Mouse (Mus musculus) spleen, adult 18-20 months (tissue): ENCODE data around the gene Glra3.

Source experiments
- DNase-seq, 2 experiments: peaks; one replicate each; pipeline ENCODE4 v3.0.0; 2022; ENCODE audit warnings: mixed read lengths in 2 of 2

The Glra3 gene

DNA sequence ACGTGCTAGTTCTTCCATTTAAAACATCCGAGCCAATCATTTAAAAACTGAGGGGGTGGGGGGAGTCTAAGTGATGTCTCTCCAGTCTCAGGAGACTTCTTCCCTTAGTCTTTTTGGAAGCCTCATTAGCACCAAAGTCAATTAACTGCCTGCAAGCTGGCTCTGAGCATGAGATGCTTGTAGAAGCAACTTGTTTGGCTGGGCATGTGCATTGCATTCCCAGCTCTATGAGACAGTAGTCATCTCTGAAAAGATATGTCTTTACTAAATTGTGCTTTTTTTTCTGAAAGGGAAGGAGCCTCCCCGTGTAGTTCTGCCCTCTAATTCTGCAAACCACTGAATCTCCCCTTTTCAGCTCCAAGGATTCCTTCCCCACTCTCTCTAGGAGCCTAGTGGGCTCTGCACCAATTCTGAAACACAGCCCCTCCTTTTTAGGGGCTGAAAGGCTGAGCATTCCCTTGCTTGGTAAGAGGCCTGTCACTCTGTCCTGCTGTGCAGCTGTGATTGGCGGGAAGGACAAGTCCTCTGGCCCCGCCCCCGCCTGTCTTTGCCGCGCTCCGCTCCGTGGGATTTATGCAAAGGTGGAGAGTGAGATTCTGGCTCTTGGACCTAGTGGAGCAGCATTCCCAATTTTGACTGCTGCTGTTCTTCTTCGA lies at the start of gene Glra3:
Gene Glra3 (plus strand): TSS at position 591 of the 656 bp plus-strand sequence.
- no peak for DNase-seq

DNA sequence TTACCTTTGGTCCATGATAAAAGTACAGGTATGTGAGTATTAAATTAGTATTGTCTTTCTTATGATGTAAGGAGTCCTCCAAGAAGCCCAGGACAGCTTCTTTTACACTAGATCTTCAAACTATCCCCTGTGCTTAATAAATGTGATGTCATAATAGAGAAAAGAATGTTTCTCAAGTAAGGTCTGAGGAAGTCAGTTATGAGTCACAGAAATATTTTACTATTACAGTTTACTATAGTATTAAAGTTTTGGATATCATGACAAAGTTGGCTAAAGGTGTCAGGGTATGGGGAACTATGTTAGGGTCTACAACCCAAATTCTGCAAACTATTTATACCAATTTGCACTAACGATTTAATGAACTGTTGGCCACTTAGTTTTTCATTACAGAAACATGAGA lies 33.4 kb upstream of the Glra3 start, which contains the start of gene Adam29:
Gene Adam29 (minus strand): TSS at position 101 of the 400 bp plus-strand sequence.
- DNase-seq: no peak

DNA sequence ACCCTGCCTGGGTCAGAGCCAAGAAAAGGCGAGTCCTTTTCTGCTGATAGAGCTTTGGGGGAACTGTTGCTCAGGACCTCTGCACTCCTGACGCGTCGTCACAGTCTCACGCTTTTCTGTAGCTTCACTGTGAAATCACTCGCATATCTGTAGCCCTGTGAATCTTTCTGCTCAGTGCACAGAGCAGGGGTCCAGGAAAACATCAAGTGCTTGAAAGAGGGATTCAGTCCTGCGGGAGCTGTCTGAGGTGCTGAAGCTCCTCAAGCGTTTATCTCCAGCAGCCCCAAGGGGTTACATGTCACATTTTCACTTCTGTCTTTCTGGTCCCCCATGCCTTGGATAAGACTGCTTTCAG lies 243 bp downstream of the Glra3 start:
- DNase-seq: no peak

DNA sequence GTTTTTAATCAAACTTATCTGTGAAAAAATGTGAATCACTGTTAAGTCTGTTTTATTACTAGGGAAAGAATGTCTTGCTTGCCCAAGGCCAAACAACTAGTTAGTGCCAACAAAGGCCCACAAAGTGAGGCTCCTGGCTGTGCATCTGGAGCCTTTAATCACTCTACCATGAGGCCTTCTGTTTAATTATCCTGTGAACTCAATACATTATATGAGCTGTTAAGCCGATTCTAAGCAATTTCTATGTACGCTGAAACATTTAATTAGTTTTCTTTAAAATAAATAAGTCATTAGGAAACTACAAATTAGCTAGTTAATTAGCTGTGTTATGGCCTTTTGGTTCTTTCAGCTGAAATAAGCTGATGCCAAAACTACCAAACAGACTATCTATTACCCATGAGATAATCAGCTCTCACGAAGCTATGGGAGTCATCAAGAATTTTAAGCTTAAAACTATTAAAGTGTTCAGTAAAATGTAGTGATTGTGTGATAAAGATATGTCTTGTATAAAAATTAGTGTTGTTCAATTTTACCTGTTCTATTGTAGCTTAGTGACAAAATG lies 24.6 kb downstream of the Glra3 start:
- DNase-seq: no peak

DNA sequence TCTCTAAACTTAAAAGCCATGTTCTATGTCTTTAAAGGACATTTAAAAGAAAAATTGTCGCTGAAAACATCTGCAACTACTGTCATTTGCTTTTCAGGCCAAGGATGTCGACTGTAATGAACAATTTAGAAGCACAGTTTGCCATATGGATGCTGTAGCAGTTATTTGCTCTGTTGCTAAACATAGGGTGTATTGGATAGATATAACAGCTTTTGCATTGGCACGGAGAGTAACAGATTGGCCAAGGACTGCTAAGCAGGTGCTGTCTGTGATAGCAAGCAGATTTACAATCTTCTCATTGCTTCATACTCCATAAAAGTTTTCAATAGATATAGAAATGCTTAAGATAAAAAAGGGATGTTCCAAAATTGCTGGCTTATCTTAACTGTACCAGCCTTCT lies 57.6 kb downstream of the Glra3 start:
- DNase-seq: no peak

DNA sequence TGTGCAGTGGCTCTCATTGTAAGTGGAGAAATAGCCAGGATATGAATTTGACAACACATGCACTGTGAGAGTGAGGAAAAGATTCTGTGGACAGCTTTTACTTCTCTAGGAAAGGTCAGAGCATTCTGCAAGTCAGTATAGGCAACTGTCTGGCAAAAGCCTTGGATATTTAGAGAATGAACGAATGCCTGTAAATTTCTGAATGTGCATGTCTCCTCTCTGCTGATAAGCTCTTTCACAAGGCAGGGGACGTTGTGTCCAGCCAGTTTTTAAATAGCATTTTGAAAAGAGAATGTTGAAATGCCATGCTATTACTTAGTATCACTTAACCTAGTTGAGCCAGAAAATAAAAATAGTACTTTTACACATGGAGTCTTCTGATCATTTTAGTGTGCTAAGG lies 114.1 kb downstream of the Glra3 start:
- no peak for DNase-seq

DNA sequence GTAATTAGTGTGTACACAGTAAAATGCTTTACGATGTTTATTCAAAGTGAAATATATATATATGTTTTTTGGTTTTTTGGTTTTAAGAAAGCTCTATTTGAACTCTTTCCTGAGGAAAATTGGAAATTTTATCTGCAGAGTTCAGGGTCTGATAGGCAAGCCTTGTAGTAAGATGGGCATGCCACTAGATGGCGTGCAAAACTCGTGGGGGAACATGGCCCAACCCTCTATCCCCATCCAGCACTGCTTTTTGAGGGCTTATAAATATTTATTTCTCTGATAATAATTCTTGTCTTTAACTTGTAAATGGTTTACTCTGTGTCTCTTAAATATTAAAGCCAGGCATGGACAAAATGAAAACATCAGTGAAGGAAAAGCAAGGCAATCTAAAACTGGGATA lies 122.8 kb downstream of the Glra3 start:
- peak in 1 of 2 experiments; percentile 3 for DNase-seq

DNA sequence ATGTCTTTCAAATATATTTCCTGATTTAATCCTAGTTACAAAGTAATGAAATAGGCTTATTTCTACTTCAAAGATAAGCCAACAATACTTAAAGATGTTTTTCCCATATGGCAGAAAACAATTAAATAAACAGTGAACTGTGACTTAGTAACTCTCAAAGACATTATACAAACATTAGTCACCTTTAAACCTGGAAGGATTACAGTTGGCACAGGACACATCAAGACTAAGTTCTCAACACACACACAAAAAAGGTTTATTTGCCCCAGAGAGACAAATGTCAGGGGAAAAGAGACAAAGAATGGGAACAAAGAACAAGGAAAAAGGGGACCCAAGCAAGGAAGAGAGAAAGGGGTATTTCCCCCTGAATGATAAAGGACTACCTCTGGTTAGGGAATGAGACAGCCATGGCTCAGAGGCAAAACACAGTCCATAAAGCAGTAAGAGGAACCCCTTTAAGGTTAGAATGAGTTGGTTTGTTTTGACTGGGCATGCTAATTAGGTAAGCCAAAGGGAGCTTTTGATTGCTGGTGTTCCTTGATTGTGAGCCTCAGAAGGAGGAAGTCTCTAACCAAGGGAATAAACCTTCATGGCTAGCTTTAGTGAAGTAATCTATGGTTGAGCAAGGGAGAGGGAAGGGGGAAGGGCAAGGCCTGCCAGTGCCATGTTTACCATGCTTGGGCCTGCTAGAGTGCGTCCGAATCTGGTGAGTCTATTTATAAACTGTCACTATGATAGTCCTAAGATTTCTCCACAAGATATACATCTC lies 130.4 kb downstream of the Glra3 start:
- DNase-seq: no peak

DNA sequence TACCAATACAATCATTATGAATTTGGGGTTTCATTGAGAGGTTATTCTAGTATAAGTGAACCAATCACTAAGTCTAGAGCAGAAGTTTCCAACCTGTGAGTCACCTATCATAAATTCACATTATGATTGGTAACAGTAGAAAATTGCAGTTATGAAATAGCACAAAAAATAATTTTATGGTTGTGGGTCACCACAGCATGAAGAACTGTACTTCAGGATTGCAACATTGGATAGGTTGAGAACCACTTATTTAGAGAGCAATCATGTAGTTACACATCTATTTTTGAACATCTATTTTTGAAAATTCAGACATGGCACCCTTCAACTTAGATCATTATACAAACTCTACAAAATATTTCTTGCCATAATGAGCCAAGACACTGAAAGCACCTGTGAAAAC lies 143.4 kb downstream of the Glra3 start:
- no peak for DNase-seq

DNA sequence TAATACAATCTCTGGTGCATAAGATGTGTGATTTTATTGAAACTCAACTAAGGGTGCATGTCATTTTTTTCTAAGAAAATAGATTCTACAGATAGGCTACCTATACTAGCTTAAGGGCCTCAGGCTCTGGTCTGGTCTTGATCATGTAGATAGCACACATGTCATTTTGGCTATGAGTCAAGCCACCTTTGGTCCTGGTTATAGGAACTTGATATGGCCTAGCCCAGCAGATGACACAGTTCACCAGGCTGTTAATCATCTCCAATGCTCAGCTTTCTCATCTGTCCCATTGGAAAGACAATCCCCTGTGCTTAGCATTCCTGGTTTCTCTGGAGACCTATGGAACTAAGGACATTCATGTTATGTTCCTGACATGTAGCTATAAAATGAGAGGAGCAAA lies 154.1 kb downstream of the Glra3 start:
- no peak for DNase-seq

DNA sequence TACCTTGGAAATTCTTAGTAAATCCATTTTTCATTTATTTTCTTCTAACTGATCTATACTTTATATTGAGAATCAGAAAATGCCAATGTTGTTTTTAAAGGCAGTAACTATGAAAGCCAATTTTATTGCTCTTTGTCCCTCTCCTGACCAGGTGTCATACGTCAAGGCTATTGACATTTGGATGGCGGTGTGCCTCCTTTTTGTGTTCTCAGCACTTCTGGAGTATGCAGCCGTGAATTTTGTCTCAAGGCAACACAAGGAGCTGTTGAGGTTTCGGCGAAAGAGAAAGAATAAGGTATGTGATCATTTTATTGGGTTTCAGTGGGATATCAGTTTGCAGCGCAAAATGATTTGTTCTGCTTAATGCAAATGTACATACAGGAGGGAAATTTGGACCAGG lies 170.0 kb downstream of the Glra3 start:
- no peak for DNase-seq

DNA sequence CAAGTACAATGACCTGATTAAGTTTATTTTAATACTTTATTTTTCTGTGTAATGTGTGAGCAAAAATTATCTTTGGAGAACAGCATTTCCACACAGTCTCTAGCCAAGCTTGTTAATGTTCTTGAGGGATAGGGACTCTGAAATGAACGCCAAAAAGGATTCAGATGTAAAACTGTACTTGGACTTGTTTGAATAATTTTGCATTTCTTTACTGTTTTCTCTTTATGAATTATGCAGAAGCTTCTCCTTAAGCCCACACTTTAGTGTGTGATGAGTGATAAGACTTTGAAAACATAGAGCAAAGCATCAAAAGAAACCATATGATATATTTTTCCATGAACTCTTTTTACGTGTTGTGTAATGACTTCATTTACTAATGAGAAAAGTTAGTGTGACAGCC lies 189.1 kb downstream of the Glra3 start:
- DNase-seq: no peak

DNA sequence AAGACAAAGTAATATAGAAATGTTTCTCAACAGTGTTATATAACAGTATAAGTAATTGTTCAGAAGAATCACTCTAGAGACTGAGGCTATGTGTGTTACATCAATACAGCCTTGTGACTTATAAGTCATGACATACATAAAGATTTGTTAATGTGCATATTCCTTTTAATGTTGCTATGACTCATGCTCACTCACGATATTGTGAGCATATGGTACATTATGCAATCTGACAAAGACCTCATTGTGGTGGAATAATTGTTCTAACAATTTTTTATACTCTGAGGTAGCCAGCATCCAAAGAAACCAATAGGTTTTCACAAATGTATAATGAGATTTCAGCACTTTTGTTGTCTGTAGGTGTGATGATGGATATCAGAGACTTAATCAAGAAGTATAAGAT lies 210.4 kb downstream of the Glra3 start:
- no peak for DNase-seq

DNA sequence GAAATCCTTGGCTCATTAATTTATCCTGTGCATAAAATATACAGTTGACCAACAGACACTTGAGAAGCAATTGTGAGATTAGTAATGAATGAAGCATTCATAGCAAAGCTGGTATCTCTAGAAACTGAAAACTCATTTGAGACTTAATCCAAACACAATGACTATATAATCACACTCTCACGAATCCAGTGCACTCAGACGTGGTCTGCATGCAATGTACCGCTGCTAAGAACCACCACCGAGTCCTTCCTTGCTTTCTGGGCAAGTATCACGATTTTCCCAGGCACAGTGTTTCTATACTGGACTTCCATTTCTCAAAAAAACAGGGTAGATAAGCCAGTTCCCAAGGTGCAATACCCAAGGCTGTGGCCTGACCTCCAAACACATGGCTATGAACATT lies 211.3 kb downstream of the Glra3 start:
- no peak for DNase-seq

DNA sequence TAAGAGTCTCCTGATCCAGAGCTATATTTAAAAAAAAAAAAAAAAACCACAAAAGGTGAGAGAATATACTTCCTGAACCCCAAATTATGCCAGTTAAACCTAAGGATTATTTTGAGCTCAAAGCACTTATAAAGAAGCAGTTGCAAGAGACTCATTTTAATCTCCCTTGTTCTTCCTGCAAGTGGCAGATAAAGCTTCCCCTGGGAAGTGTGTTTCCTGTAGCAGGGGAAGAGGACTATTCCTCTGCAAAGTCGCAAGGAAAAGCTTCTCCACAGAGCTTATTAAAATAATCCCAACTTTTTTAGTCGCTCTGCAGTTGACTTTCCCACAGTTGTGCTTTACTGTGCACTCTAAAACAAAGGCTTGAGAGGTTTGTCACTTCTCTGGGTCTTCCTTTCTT lies 218.7 kb downstream of the Glra3 start:
- DNase-seq: no peak
